Mouse (Mus musculus) adrenal gland, adult 18-20 months (tissue): ENCODE results near the gene Zdhhc9. TPM values are rescaled to one million over a fixed set of nuclear protein-coding genes. Genes with fewer than 3 reads are reported as not detected.
A peak's percentile ranks its signal among the peaks of the same experiment; 100 is the strongest.

ENCODE experiments used
- DNase-seq, 2 experiments: peaks; one replicate each; pipeline ENCODE4 v3.0.0; 2021 to 2022; ENCODE audit warnings: low spot score in 2 of 2
- total RNA-seq, 2 experiments: library from RNA; stranded (reverse); gene quantifications; 1 replicate in 1 of 2; 2 replicates in 1 of 2; pipeline ENCODE4 v1.2.3; 2021

Zdhhc9 gene
- total RNA-seq, 2 experiments from 2014 or later = 17.4 to 18.9 TPM

- DNase-seq = no peak
These were observed 26.8 kb downstream of the Zdhhc9 start for GRCm38 (mm10) chrX:48181844-48182243.

- no peak for DNase-seq
These were observed 38.3 kb downstream of the Zdhhc9 start for GRCm38 (mm10) chrX:48170368-48170767.

- no peak for DNase-seq
These were observed 38.8 kb downstream of the Zdhhc9 start for GRCm38 (mm10) chrX:48169892-48170291.

- DNase-seq = no peak
These were observed 50.3 kb downstream of the Zdhhc9 start for GRCm38 (mm10) chrX:48158229-48158919.

- DNase-seq = no peak
These were observed 51.3 kb downstream of the Zdhhc9 start for GRCm38 (mm10) chrX:48157396-48157795.

- DNase-seq = no peak
These were observed 53.2 kb downstream of the Zdhhc9 start for GRCm38 (mm10) chrX:48155489-48155888.

GRCm38 (mm10) chrX:48153949-48154348, 54.7 kb downstream of the Zdhhc9 start:
- no peak for DNase-seq

GRCm38 (mm10) chrX:48153414-48153813, 55.3 kb downstream of the Zdhhc9 start:
- DNase-seq = no peak

- DNase-seq = no peak
These were observed 56.6 kb downstream of the Zdhhc9 start for GRCm38 (mm10) chrX:48152106-48152505.

GRCm38 (mm10) chrX:48147741-48148186, 60.9 kb downstream of the Zdhhc9 start:
- no peak for DNase-seq

GRCm38 (mm10) chrX:48147226-48147625, 61.5 kb downstream of the Zdhhc9 start:
- DNase-seq = no peak

- no peak for DNase-seq
These were observed 62.4 kb downstream of the Zdhhc9 start, which contains the start of gene Sash3 for GRCm38 (mm10) chrX:48146262-48146661. TSS of gene Sash3 (plus strand) at chrX:48146436.

GRCm38 (mm10) chrX:48143415-48144335, 65.0 kb downstream of the Zdhhc9 start:
- DNase-seq = peak in 1 of 2 experiments; percentile 26

- DNase-seq = no peak
These were observed 67.2 kb downstream of the Zdhhc9 start for GRCm38 (mm10) chrX:48141481-48141880.

GRCm38 (mm10) chrX:48140286-48140877, 68.3 kb downstream of the Zdhhc9 start:
- DNase-seq = no peak

- DNase-seq = no peak
These were observed 69.1 kb downstream of the Zdhhc9 start for GRCm38 (mm10) chrX:48139368-48140285.

- DNase-seq = no peak
These were observed 70.0 kb downstream of the Zdhhc9 start for GRCm38 (mm10) chrX:48138539-48139275.

GRCm38 (mm10) chrX:48138011-48138410, 70.7 kb downstream of the Zdhhc9 start:
- DNase-seq = no peak

- no peak for DNase-seq
These were observed 71.7 kb downstream of the Zdhhc9 start for GRCm38 (mm10) chrX:48136935-48137334.

GRCm38 (mm10) chrX:48129167-48129566, 79.5 kb downstream of the Zdhhc9 start:
- no peak for DNase-seq
